Mouse (Mus musculus): Measurements from ENCODE around the gene Cyp4f17. TPM values are rescaled to one million over a fixed set of nuclear protein-coding genes. Genes with fewer than 3 reads are reported as not detected.
"Not testable (repeated sequence)": the region's sequence is repeated elsewhere in the genome, so short reads cannot be mapped to it uniquely, and the experiment has no call there.

Cyp4f17 gene
- polyA plus RNA-seq, 1 experiment = 19.5 TPM

DNA sequence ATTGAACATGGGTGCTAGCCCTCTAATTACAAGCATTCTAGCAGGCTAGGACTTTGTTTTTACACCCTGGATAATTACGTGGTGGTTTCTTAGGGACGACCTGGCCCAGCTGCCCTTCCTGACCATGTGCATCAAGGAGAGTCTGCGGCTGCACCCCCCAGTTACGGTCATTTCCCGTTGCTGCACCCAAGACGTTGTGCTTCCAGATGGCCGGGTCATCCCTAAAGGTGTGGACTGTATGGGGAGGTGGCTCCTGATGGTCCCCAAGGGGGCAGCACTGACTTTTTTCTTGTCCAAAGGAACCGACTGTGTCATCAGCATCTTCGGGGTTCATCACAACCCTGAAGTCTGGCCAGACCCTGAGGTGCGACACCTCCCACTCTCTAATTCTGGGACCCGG is 21.9 kb downstream of the Cyp4f17 start:
- DNase-seq (ENCODE audit: low read depth) = no peak

DNA sequence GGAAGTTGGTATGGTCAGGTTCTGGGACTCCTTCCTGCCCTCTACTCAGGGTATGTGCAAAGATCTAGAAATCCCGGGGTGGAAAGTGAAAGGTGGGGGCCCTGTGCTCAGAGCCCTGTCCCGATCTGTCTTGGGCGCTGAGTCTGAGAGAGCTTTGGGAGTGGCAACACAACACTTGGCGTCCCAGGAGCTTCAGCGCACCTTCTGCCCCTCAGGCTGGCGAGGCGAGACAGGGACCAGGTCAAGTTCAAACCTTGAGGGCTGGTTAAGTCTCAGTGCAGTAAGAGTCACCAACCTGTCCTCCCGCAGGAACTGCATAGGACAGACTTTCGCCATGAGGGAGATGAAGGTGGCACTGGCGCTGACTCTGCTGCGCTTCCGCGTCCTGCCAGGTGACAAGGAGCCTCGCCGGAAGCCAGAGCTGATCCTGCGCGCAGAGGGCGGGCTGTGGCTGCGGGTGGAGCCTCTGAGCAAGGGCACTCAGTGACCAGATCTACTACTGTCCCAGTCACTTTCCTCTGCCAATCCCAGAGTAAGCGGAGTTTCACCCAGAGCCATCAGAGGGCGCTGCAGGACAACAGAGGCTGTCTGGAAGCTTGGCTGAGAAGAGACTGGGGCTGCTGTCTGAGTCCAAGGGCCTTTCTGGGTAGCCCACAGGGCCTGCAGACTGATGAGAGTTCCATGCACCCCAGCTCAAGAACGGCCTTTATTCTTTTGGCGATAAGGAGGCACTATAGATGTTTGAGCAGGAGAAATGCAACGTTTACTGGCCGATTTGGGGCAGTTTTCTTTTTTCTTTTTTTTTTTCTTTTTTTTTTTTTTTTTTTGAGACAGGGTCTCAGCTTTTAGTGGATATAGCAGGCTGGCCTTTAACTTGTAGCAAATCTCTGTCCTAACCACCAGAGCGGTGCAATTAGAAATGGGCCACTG is 22.8 kb downstream of the Cyp4f17 start:
- no peak for DNase-seq (ENCODE audit: low read depth)

DNA sequence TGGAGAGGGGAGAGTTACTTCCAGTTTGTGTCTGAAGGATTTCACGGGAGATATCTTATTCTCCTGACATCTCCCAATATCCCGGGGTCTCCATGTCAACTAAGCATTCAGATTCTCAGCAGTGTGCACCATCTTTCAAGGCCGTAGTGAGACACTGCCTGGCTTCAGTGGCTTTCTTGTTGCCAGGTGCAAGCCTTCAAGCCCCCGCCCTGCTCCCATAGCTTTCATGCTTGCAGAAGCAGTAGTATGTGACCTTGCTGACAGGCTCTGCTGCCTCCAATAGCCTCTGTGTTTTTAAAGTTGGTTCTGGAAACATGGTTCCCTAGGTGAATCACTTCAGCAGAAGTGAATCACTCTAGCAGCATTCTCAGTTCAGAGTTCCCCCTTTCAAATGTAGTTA is 26.5 kb downstream of the Cyp4f17 start:
- not testable (repeated sequence) for DNase-seq (ENCODE audit: low read depth)

DNA sequence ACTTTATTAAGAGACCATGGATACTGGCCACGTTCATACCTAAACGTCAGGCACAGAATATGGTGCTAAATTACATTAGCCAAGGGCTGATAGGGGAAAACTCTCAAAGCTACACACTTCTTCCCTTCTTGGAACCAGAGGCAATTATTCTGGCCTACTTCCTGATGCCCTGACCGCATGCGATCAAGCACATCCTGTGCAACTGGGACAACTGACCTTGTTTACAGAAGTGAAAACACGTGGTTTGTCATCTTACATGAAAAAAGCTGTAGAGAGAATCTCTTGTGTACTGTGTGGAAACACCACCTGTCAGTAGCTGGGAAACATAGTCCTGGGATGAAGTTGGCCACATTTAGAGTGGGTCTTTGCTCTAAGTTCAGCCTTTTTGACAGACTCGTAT is 28.2 kb downstream of the Cyp4f17 start:
- no peak for DNase-seq (ENCODE audit: low read depth)

DNA sequence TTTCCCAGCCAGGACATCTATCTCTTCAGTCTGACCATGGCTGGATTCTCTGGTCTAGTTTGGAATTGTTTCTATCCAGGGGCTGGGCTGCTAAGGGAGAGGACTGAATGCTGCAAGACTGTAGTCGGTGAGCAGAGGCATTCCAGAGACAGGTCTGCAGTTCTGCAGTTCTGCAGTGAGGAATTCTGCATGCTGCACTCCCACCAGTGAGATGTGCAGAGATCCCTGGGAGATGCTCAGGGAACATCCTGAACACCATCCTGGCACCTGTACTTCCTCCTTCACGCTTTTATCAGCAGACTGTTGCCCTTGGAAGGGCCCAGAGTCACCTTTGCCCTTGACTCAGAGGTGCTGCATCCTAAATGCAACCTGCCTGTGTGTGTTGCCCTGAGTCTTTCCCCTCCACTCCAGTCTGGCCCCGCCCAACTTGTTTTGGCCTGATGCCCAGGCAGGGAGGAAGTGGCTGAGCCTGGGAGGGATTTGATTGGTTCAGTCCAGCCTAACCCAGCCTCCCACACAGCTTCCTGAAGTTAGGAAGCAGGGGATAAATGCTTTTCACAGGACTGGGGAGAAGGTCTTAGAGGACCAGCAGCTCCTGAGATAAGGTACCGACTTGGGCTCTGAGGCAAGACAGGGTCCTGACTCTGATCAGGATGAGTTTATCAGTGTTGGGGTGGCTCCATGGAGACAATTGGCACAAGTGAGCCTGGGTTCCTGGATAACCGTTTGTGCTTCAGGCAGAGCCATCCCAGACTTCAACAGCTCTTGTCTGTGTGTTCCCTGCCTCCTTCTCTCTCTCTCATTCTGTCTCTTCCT is 30.4 kb downstream of the Cyp4f17 start, which contains the start of gene Cyp4f16:
Gene Cyp4f16 (plus strand): TSS at position 508 of the 816 bp plus-strand sequence.
- not testable (repeated sequence) for DNase-seq (ENCODE audit: low read depth)

DNA sequence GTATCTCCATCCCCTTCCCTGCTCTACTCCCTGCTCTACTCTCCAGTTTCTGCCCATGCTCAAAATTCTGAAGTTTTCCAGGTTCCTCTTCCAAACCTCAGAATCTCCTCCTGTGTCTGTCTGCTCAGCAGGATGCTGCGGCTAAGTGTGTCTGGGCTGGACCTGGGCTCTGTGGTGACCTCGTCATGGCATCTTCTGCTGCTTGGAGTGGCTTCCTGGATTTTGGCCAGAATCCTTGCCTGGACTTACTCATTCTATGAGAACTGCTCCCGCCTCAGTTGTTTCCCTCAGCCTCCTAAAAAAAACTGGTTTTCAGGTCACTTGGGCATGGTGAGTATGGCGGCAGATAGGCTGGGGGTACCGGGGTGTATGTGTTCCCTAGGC is 31.0 kb downstream of the Cyp4f17 start:
- no peak for DNase-seq (ENCODE audit: low read depth)

DNA sequence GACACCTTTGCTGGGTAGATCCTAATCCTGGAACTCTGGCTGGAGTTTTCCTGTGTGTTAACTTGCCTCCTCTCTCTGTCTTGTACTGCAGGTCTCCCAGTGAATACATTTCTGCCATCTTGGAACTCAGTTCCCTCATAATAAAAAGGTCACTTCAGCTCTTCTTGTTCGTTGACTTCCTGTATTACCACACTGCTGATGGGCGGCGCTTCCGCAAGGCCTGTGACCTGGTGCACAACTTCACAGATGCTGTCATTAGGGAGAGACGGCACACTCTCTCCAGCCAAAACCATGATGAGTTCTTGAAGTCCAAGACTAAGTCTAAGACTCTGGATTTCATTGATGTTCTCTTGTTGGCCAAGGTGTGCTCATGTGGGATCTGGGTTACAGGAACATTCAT is 38.9 kb downstream of the Cyp4f17 start:
- not testable (repeated sequence) for DNase-seq (ENCODE audit: low read depth)

DNA sequence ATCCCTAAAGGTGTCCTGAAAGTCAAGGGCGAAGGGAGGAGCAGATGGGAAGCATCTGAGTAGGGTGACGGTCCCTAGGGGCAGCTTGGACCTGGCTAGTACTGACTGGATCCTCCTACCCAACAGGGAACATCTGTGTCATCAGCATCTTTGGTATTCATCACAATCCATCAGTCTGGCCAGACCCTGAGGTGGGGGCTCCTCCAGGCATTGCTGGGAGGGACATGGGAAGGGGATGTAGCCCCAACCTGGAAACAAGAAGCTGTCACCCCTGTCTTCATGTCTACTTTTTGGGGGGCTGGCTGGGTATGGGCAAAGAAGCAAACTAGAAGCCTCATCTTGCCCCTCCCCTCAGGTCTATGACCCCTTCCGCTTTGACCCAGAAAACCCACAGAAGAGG is 44.5 kb downstream of the Cyp4f17 start:
- not testable (repeated sequence) for DNase-seq (ENCODE audit: low read depth)

DNA sequence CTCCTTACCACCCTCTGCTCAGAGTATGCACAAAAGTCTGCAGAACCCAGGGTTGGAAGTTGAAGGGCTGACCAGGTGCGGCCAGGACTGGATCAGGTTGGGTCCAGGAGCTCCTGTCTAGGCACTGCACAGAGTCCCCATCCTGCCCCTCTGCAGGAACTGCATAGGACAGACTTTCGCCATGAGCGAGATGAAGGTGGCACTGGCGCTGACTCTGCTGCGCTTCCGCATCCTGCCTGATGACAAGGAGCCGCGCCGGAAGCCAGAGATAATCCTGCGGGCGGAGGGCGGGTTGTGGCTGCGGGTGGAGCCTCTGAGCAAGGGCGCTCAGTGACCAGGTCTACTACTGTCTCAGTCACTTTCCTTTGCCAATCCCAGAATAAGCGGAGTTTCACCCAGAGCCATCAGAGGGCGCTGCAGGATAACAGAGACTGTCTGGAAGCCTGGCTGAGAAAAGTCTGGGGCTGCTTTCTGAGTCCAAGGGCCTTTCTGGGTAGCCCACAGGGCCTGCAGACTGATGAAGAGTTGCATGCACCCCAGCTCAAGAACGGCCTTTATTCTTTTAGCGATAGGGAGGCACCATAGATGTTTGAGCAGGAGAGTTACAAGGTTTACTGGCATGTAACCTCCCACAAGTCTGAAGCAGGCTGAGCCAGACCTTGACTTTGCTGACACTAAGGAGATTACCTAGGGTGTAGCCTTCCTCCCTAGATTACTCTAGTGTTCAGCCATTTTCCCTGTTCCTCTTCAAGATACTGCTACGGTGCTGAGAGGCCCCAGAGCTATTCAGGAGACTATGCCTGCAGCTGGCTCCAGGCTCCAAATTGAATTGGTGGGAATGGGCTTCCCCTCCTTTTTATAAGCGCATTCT is 45.3 kb downstream of the Cyp4f17 start:
- no peak for DNase-seq (ENCODE audit: low read depth)

DNA sequence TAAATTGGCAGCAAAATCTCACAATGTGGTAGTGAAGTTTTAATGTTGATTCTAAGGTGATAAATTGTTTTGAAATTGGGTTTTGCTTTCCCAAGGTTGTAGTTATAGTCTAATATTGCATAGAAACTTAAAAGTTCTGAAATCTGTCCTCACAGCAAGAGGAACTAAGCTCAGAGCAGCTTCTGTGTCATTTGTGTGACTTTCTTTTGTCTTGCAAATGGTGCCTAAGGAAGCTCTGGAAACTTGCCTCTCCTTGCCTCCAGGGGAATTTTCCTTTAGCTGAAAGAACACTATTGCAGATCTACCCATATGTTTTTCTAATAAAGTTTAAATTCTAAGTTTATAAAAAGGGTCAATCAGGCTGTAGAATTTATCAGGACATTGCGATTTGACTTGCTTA is 47.2 kb downstream of the Cyp4f17 start:
- not testable (repeated sequence) for DNase-seq (ENCODE audit: low read depth)

DNA sequence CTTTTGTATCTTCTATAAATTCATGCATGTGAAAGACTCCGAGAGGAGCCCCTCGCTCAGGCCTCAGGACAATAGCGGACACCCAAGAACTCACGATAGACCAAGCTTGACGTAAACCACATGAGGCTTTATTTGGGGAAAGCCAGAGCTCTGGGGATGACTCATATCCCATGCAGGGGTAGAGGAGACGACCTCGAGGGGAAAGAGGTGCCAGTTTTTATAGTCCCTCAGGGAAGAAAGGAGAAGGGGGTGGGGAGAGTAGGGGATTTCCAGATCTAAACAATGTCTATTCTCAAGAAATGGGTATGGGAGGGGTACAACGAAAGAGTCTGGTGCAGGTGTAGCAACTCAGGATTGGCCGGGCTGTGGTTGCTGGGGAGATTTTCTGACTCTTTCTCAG is 48.5 kb downstream of the Cyp4f17 start:
- not testable (repeated sequence) for DNase-seq (ENCODE audit: low read depth)

DNA sequence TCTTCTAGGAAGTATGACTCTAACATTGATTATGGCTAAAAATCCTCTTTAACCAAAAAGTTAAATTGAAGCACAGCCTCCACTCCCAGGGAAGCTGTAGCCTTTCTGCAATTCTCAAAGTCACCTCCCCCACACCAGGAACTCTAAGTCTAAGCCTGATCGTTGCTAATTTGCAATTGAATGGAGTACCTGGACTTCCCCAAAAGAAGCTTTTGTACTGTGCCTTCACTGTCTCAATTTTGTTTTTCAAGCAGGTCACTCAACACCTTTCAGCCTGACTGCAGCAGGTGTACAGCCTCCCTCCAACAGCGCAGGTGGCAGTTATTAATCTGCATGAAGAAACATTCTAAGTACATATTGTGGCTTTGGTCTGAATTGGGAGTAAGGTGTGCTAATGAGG is 57.5 kb downstream of the Cyp4f17 start:
- DNase-seq (ENCODE audit: low read depth) = not testable (repeated sequence)

DNA sequence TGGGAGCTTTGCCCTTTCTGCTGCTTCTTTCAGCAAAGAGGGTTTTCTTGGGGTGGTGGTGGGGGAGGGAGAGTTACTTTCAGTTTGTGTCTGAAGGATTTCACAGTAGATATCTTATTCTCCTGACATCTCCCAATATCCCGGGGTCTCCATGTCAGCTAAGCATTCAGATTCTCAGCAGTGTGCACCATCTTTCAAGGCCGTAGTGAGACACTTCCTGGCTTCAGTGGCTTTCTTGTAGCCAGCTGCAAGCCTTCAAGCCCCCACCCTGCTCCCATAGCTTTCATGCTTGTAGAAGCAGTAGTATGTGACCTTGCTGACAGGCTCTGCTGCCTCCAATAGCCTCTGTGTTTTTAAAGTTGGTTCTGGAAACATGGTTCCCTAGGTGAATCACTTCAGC is 67.4 kb downstream of the Cyp4f17 start:
- DNase-seq (ENCODE audit: low read depth) = not testable (repeated sequence)

DNA sequence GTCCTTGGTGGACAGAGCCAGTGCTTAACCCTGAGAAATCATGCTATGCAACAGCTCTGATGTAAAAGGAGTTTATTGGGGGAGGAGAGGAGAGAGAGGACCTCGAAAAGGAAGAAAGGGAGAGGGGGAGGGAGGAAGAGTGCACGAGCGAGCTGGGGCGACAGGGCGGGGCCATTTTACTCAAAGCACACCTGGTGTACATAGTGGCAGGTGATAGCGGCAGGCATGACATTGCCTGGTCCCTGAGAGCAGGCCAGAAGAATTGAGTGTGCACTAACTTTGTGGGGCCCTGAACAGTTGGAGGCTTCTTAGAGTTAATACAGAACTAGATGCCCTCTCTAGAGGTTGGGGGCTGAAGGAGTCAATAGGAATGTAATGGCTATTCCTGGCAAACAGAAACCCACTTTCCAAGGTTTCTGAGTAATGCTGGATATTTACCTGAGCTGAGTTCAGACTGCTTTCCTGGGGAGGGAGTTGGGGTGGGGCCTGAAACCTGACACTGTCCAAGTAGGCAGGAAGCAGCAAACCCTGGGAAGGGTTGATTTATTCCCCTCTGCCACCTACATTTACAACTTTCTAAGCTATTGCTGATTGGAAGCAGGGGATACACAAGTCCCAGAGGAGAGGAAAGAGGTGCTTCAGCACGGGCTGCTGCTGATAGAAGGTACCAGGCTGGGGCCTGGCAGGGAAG is 71.8 kb downstream of the Cyp4f17 start:
- no peak for DNase-seq (ENCODE audit: low read depth)

Other genes with a start within 250 kb of the Cyp4f17 start
- 15.0 and 29.4 TPM in 2 replicates for gene Brd4, start 221.3 kb upstream of the Cyp4f17 start, polyA plus RNA-seq (2012; rRNA removed)
- gene Akap8, start 184.8 kb upstream of the Cyp4f17 start, polyA plus RNA-seq (2012; rRNA removed) = 53.2 and 62.3 TPM in 2 replicates
- gene Akap8l, start 155.4 kb upstream of the Cyp4f17 start, polyA plus RNA-seq (2012; rRNA removed) = 114 TPM in 2 replicates
- gene Wiz, start 116.6 kb upstream of the Cyp4f17 start, polyA plus RNA-seq (2012; rRNA removed) = 22.8 and 32.6 TPM in 2 replicates
- 2.3 and 2.6 TPM in 2 replicates for gene Rasal3, start 102.5 kb upstream of the Cyp4f17 start, polyA plus RNA-seq (2012; rRNA removed)
- 0.56 and 0.69 TPM in 2 replicates for gene Pglyrp2, start 81.9 kb upstream of the Cyp4f17 start, polyA plus RNA-seq (2012; rRNA removed)
- gene Cyp4f39, start 53.3 kb upstream of the Cyp4f17 start, polyA plus RNA-seq (2012; rRNA removed) = 0.96 and 2.3 TPM in 2 replicates
- 15.9 and 17.9 TPM in 2 replicates for gene Cyp4f16, start 30.5 kb downstream of the Cyp4f17 start, polyA plus RNA-seq (2012; rRNA removed)
- gene Cyp4f37, start 115.3 kb downstream of the Cyp4f17 start, polyA plus RNA-seq (2012; rRNA removed) = 0.07 TPM in 1 of 2 replicates, not detected in the other
- gene Cyp4f40, start 152.8 kb downstream of the Cyp4f17 start, polyA plus RNA-seq (2012; rRNA removed) = 1.5 and 2.7 TPM in 2 replicates
- gene Cyp4f15, start 179.6 kb downstream of the Cyp4f17 start, polyA plus RNA-seq (2012; rRNA removed) = 18.4 and 20.6 TPM in 2 replicates